Mouse (Mus musculus) MEL (cell line): ENCODE results near the gene Abca17. TPM values are rescaled to one million over a fixed set of nuclear protein-coding genes. Genes with fewer than 3 reads are reported as not detected.

Experiments
- DNase-seq: peaks from one replicate; pipeline ENCODE4 v3.0.0; 2011; ENCODE audit warnings: low read depth, low spot score
- H3K27ac ChIP-seq: 2 replicates; pipeline ENCODE4 v1.5.1; 2012; ENCODE audit warnings: low read depth, mild to moderate bottlenecking, control low read depth, low read length, moderate library complexity; ENCODE audit not compliant: control insufficient read depth
- H3K27me3 ChIP-seq, 2 experiments: fragments of 150-350 bp in 1 of 2; sonication (generic) in 1 of 2; 2 replicates each; pipeline ENCODE4 v1.6.1; 2012; ENCODE audit warnings: low read length in 2 of 2, mild to moderate bottlenecking in 2 of 2, improper control_type of control experiment in 1 of 2, moderate library complexity in 1 of 2; ENCODE audit not compliant: insufficient read depth in 2 of 2, control insufficient read depth in 1 of 2
- H3K36me3 ChIP-seq, 2 experiments: 2 replicates each; pipeline ENCODE4 v1.6.1; 2012 to 2014; ENCODE audit warnings: low read length in 2 of 2, improper control_type of control experiment in 1 of 2, inconsistent platforms in 1 of 2, mild to moderate bottlenecking in 1 of 2; ENCODE audit not compliant: insufficient read depth in 2 of 2, control insufficient read depth in 1 of 2
- H3K4me1 ChIP-seq, 2 experiments: fragments of 150-350 bp in 1 of 2; sonication (generic) in 1 of 2; 2 replicates each; pipeline ENCODE4 v1.6.1; 2012; ENCODE audit warnings: low read length in 2 of 2, improper control_type of control experiment in 1 of 2, mild to moderate bottlenecking in 1 of 2; ENCODE audit not compliant: insufficient read depth in 2 of 2, control insufficient read depth in 1 of 2
- H3K4me3 ChIP-seq, 2 experiments: fragments of 150-350 bp in 1 of 2; sonication (generic) in 1 of 2; 2 replicates each; pipeline ENCODE4 v1.5.1; 2012; ENCODE audit warnings: low read depth in 2 of 2, low read length in 2 of 2, mild to moderate bottlenecking in 2 of 2, moderate library complexity in 2 of 2, control low read depth in 1 of 2, improper control_type of control experiment in 1 of 2; ENCODE audit not compliant: control insufficient read depth in 1 of 2, insufficient read depth in 1 of 2
- H3K79me2 ChIP-seq: 2 replicates; pipeline ENCODE4 v1.6.1; 2012; ENCODE audit warnings: mild to moderate bottlenecking, low read length, moderate library complexity; ENCODE audit not compliant: control insufficient read depth, poor library complexity, insufficient read depth
- H3K9ac ChIP-seq: 2 replicates; pipeline ENCODE4 v1.6.1; 2012; ENCODE audit warnings: low read depth, mild to moderate bottlenecking, control low read depth, low read length, moderate library complexity; ENCODE audit not compliant: control insufficient read depth, poor library complexity, severe bottlenecking
- H3K9me3 ChIP-seq: fragments of 150-350 bp; sonication (generic); replicated peaks from 2 replicates; pipeline ENCODE4 v1.6.1; 2012; ENCODE audit warnings: mild to moderate bottlenecking, low read length, improper control_type of control experiment, moderate library complexity; ENCODE audit not compliant: insufficient read depth
- BHLHE40 ChIP-seq: IDR thresholded peaks from 2 replicates; pipeline ENCODE4 v1.6.1; 2012; ENCODE audit warnings: low read depth, mild to moderate bottlenecking, inconsistent platforms, low read length, improper control_type of control experiment, borderline replicate concordance
- CHD2 ChIP-seq: IDR thresholded peaks from 2 replicates; pipeline ENCODE4 v1.6.1; 2011; ENCODE audit warnings: low read length, improper control_type of control experiment
- ETS1 ChIP-seq: IDR thresholded peaks from 2 replicates; pipeline ENCODE4 v1.6.1; 2012; ENCODE audit warnings: low read depth, mild to moderate bottlenecking, inconsistent platforms, low read length, improper control_type of control experiment, moderate library complexity
- GABPA ChIP-seq: IDR thresholded peaks from 2 replicates; pipeline ENCODE4 v1.6.1; 2012; ENCODE audit warnings: low read depth, mild to moderate bottlenecking, inconsistent platforms, low read length, improper control_type of control experiment, moderate library complexity
- MAX ChIP-seq: IDR thresholded peaks from 2 replicates; pipeline ENCODE4 v1.6.1; 2011; ENCODE audit warnings: low read length, improper control_type of control experiment
- MAZ ChIP-seq: IDR thresholded peaks from 2 replicates; pipeline ENCODE4 v1.6.1; 2012; ENCODE audit warnings: low read depth, mild to moderate bottlenecking, inconsistent platforms, low read length, improper control_type of control experiment
- NELFE ChIP-seq: IDR thresholded peaks from 2 replicates; pipeline ENCODE4 v1.6.1; 2011; ENCODE audit warnings: low read depth, low read length, improper control_type of control experiment
- POLR2A ChIP-seq, 2 experiments: IDR thresholded peaks; 2 replicates each; pipeline ENCODE4 v1.6.1; 2011 to 2012; ENCODE audit warnings: low read length in 2 of 2, mild to moderate bottlenecking in 2 of 2, control low read depth in 1 of 2, improper control_type of control experiment in 1 of 2, low read depth in 1 of 2, moderate library complexity in 1 of 2; ENCODE audit not compliant: control insufficient read depth in 1 of 2, insufficient read depth in 1 of 2, poor library complexity in 1 of 2
- POLR2AphosphoS2 ChIP-seq: IDR thresholded peaks from 2 replicates; pipeline ENCODE4 v1.6.1; 2011; ENCODE audit warnings: low read length, improper control_type of control experiment
- POLR2AphosphoS5 ChIP-seq: IDR thresholded peaks from 2 replicates; pipeline ENCODE4 v1.6.1; 2012; ENCODE audit warnings: low read depth, borderline replicate concordance, mild to moderate bottlenecking, inconsistent platforms, low read length, moderate library complexity, mixed read lengths
- TCF12 ChIP-seq: IDR thresholded peaks from 2 replicates; pipeline ENCODE4 v1.6.1; 2014; ENCODE audit warnings: low read depth, mild to moderate bottlenecking, inconsistent platforms, low read length, improper control_type of control experiment, moderate library complexity
- UBTF ChIP-seq: IDR thresholded peaks from 2 replicates; pipeline ENCODE4 v1.6.1; 2012; ENCODE audit warnings: low read depth, mild to moderate bottlenecking, inconsistent platforms, low read length, improper control_type of control experiment, moderate library complexity, borderline replicate concordance; ENCODE audit not compliant: insufficient read depth
- USF1 ChIP-seq: IDR thresholded peaks from 2 replicates; pipeline ENCODE4 v1.6.1; 2014; ENCODE audit warnings: low read depth, mild to moderate bottlenecking, inconsistent platforms, low read length, improper control_type of control experiment, moderate library complexity
- USF2 ChIP-seq, 2 experiments: IDR thresholded peaks; 2 replicates each; pipeline ENCODE4 v1.6.1; 2011 to 2012; ENCODE audit warnings: improper control_type of control experiment in 2 of 2, low read length in 2 of 2, borderline replicate concordance in 1 of 2, inconsistent platforms in 1 of 2, low read depth in 1 of 2, mild to moderate bottlenecking in 1 of 2; ENCODE audit not compliant: insufficient read depth in 1 of 2
- ZC3H11A ChIP-seq: IDR thresholded peaks from 2 replicates; pipeline ENCODE4 v1.6.1; 2012; ENCODE audit warnings: low read depth, mild to moderate bottlenecking, inconsistent platforms, low read length, improper control_type of control experiment
- ZNF384 ChIP-seq: IDR thresholded peaks from 2 replicates; pipeline ENCODE4 v1.6.1; 2012; ENCODE audit warnings: low read depth, mild to moderate bottlenecking, inconsistent platforms, low read length, improper control_type of control experiment
- polyA plus RNA-seq, 2 experiments: library from polyadenylated mRNA; stranded (reverse) in 1 of 2; unstranded in 1 of 2; fragments of >175 nt in 1 of 2; fragments of >200 nt in 1 of 2; gene quantifications; 2 replicates each; pipeline versions ENCODE4 v1.2.1 to v1.2.4; 2012; ENCODE audit warnings: low replicate concordance in 2 of 2, low read depth in 1 of 2; ENCODE audit not compliant: insufficient read length in 2 of 2, insufficient read depth in 1 of 2, missing spikeins in 1 of 2
- total RNA-seq: library from RNA; depleted of rRNA; stranded (reverse); fragments of 300-350 nt; gene quantifications from 2 replicates; pipeline ENCODE4 v1.2.3, GENCODE M21; 2012; rRNA removed

Gene Abca17
- 0.04 and 0.07 TPM in 2 replicates for total RNA-seq
- polyA plus RNA-seq = under 1 TPM in 1 of 2 experiments, not detected in 1; 0.03 TPM

GRCm38 (mm10) chr17:24350926-24351759 is at the start of gene Abca17:
Abca17 (minus strand) TSS chr17:24351068.
- Histone ChIP-seq H3K9ac (peak within 1 kb of the TSS; percentile 96), H3K9me3 (no peaks in the 10 kb centered on the region), H3K4me3 (peak within 1 kb of the TSS; percentile 74 to 96), H3K36me3 (peaks cover 0 to 23% of the 10 kb centered on the region in 2 experiments; a peak in 2 of 4 replicates), H3K4me1 (peaks cover 9 to 31% of the 10 kb centered on the region in 2 experiments), H3K27ac (peak within 1 kb of the TSS; percentile 44), H3K27me3 (no peaks in the 10 kb centered on the region), H3K79me2 (peaks cover 34% of the 10 kb centered on the region)
- peak; percentile 90 for DNase-seq
- no peak for TF ChIP-seq MAX

GRCm38 (mm10) chr17:24394456-24394855 is 43.6 kb upstream of the Abca17 start:
- peaks cover 0 to 9% of the 10 kb centered on the region in 2 experiments; a peak in 2 of 4 replicates for H3K36me3 ChIP-seq
- H3K9me3 ChIP-seq = no peaks in the 10 kb centered on the region
- TF ChIP-seq POLR2AphosphoS5 (no peak), ZNF384 (no peak), MAZ (no peak), ETS1 (no peak), USF1 (no peak), UBTF (no peak), BHLHE40 (no peak), CHD2 (no peak), USF2 (IDR thresholded peaks at IDR 0.05; ENCODE audit: borderline replicate concordance in 1 of 2, insufficient read depth in 1 of 2, low read depth in 1 of 2, low read length in 2 of 2) (no peak), ZC3H11A (no peak), POLR2AphosphoS2 (no peak), TCF12 (no peak), POLR2A (IDR thresholded peaks at IDR 0.05; ENCODE audit: control insufficient read depth in 1 of 2, insufficient read depth in 1 of 2, low read depth in 1 of 2, low read length in 2 of 2, poor library complexity in 1 of 2) (no peak), GABPA (no peak), NELFE (no peak)
- H3K4me3 ChIP-seq = no peak overlapping the region
- H3K27ac ChIP-seq = no peak overlapping the region
- no peak for DNase-seq
- no peaks in the 10 kb centered on the region for H3K4me1 ChIP-seq
- H3K27me3 ChIP-seq = no peaks in the 10 kb centered on the region
- H3K9ac ChIP-seq = no peak overlapping the region
- no peaks in the 10 kb centered on the region for H3K79me2 ChIP-seq
